Mouse (Mus musculus) small intestine, adult 2 months (tissue): ENCODE results near the gene 1500015O10Rik.

Experiments used
- CTCF ChIP-seq: fragments of 200-500 bp; IDR thresholded peaks from 2 replicates; pipeline ENCODE4 v1.5.1; 2012; ENCODE audit warnings: low read depth, mild to moderate bottlenecking, control low read depth, inconsistent platforms, low read length, moderate library complexity, mixed read lengths; ENCODE audit not compliant: insufficient replicate concordance, insufficient read length; ENCODE audit errors: extremely low read depth
- POLR2A ChIP-seq: fragments of 200-500 bp; IDR thresholded peaks from 2 replicates; pipeline ENCODE4 v1.6.1; 2012; ENCODE audit warnings: low read depth, mild to moderate bottlenecking, control low read depth, inconsistent platforms, low read length, moderate library complexity

DNA sequence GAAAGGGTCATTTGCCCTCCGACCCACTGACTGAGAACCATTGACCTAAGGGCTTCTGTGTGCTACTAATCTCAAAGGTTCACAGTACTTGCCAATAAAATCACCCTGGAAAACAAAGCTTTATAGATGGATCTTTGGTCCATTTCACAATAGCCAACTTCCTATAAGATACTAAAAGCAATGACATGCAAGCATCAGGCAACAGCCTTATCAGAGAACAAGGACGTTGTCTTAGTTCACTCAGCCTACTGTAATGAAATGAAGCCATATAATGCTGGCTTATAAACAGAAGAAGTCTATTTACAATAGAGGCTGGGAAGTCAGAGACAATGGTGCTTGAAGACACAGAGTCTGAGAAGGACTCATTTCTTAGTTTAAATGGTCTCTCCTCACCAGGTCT is 59.4 kb downstream of the 1500015O10Rik start:
- TF ChIP-seq CTCF (no peak), POLR2A (no peak)
